Mouse (Mus musculus): ENCODE measurements around the gene Macrod2. TPM values are rescaled to one million over a fixed set of nuclear protein-coding genes. Genes with fewer than 3 reads are reported as not detected.

Macrod2 gene
- polyA plus RNA-seq, 2 experiments = 2.1 to 7.7 TPM

DNA sequence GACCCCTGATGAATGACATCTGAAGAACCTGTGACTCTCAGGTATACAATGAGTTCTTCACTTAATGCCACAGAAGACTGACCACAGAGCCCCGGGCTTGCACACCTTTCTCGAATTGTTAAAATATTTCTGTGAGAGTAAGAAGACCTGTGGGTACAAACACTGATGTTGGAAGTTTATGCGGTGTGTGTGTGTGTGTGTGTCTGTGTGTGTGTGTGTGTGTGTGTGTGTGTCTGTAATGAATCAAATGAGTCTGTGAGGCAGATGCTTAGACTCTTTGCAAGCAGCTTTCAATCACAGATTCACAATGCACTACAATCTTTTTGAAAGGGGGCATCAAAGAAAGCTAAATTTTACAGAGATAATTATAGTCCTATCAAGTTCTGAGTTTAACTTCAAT lies 822.8 kb downstream of the Macrod2 start:
- Histone ChIP-seq H3K4me2 (ENCODE audit: low read depth) (no peak overlapping the region), H3K9ac (replicated peaks) (no peak overlapping the region), H3K36me3 (replicated peaks; ENCODE audit: control insufficient read depth, insufficient read depth, low read depth) (no peaks in the 10 kb centered on the region), H3K27me3 (ENCODE audit: control insufficient read depth, insufficient read depth, low read length) (no peaks in the 10 kb centered on the region), H3K27ac (no peak overlapping the region), H3K4me3 (ENCODE audit: insufficient read depth in 1 of 2, low read depth in 2 of 2, low read length in 2 of 2) (no peak overlapping the region), H3K9me3 (ENCODE audit: control insufficient read depth, low read length) (no peaks in the 10 kb centered on the region), H3K4me1 (replicated peaks; ENCODE audit: control insufficient read depth in 2 of 2, insufficient read depth in 2 of 2, low read length in 1 of 2) (no peaks in the 10 kb centered on the region)
- no peak for TF ChIP-seq EP300 (IDR thresholded peaks at IDR 0.05; ENCODE audit: low read depth)
- no peak for TF ChIP-seq CTCF (IDR thresholded peaks at IDR 0.05; ENCODE audit: low read depth)
- ATAC-seq (ENCODE audit: insufficient read depth) (no peak), DNase-seq (ENCODE audit: low read depth in 3 of 3, low spot score in 3 of 3) (no peak)
- 69% methylated on average over 3 of the region's 3 CpGs for WGBS (ENCODE audit: insufficient replicate concordance)

DNA sequence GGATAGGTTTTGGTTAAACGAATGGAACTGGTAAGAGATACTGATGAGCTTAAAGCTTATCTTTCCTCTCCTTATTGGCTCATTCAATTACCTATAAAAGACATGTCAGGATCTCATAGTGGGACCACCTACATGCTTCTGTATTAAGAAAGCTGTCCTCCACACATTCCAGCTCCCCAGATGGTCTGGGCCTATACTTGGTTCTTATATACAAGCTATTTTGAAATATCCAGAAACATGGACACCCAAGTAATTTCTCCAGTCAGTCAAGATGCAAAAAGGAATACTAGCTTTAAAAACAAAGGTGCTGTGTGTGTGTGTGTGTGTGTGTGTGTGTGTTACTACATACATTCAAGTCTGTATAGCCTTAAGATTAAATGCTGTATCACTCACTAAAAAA lies 833.7 kb downstream of the Macrod2 start:
- no peaks in the 10 kb centered on the region for H3K4me1 ChIP-seq (replicated peaks; ENCODE audit: control insufficient read depth in 2 of 2, insufficient read depth in 2 of 2, low read length in 1 of 2)
- H3K9ac ChIP-seq (replicated peaks) = no peak overlapping the region
- H3K9me3 ChIP-seq (ENCODE audit: control insufficient read depth, low read length) = no peaks in the 10 kb centered on the region
- H3K4me2 ChIP-seq (ENCODE audit: low read depth) = no peak overlapping the region
- 36% methylated on average over 1 of the region's 1 CpGs for WGBS (ENCODE audit: insufficient replicate concordance)
- no peak for DNase-seq (ENCODE audit: low read depth in 3 of 3, low spot score in 3 of 3)
- ATAC-seq (ENCODE audit: insufficient read depth) = no peak
- no peak for TF ChIP-seq CTCF (IDR thresholded peaks at IDR 0.05; ENCODE audit: low read depth)
- no peak for TF ChIP-seq EP300 (IDR thresholded peaks at IDR 0.05; ENCODE audit: low read depth)
- no peak overlapping the region for H3K27ac ChIP-seq
- no peaks in the 10 kb centered on the region for H3K27me3 ChIP-seq (ENCODE audit: control insufficient read depth, insufficient read depth, low read length)
- no peak overlapping the region for H3K4me3 ChIP-seq (ENCODE audit: insufficient read depth in 1 of 2, low read depth in 2 of 2, low read length in 2 of 2)
- H3K36me3 ChIP-seq (replicated peaks; ENCODE audit: control insufficient read depth, insufficient read depth, low read depth) = no peaks in the 10 kb centered on the region

DNA sequence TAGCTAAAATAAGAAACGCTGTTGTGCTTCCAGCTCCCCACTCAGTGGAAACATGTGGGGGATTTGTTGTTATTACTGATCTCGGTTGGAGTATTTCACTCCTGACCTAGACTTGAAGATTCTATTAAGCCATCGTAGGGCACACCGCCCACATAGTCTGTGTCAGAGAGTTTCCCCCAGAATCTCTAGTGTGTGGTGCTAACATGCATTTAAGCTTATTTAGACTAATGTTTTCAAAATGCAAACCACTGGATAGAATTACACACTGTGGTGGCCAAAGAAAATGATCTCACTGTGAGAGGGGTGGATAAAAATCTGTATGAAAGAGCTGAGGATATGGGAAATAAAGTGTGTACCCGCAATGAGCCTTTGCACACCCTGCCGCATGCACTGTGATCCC lies 834.7 kb downstream of the Macrod2 start:
- Histone ChIP-seq H3K4me2 (ENCODE audit: low read depth) (no peak overlapping the region), H3K4me3 (ENCODE audit: insufficient read depth in 1 of 2, low read depth in 2 of 2, low read length in 2 of 2) (no peak overlapping the region), H3K27me3 (ENCODE audit: control insufficient read depth, insufficient read depth, low read length) (no peaks in the 10 kb centered on the region), H3K9me3 (ENCODE audit: control insufficient read depth, low read length) (no peaks in the 10 kb centered on the region), H3K4me1 (replicated peaks; ENCODE audit: control insufficient read depth in 2 of 2, insufficient read depth in 2 of 2, low read length in 1 of 2) (no peaks in the 10 kb centered on the region), H3K9ac (replicated peaks) (no peak overlapping the region), H3K27ac (no peak overlapping the region), H3K36me3 (replicated peaks; ENCODE audit: control insufficient read depth, insufficient read depth, low read depth) (no peaks in the 10 kb centered on the region)
- ATAC-seq (ENCODE audit: insufficient read depth) (no peak), DNase-seq (ENCODE audit: low read depth in 3 of 3, low spot score in 3 of 3) (no peak)
- WGBS (ENCODE audit: insufficient replicate concordance) = 77% methylated on average over 6 of the region's 6 CpGs
- no peak for TF ChIP-seq CTCF (IDR thresholded peaks at IDR 0.05; ENCODE audit: low read depth)
- TF ChIP-seq EP300 (IDR thresholded peaks at IDR 0.05; ENCODE audit: low read depth) = no peak

DNA sequence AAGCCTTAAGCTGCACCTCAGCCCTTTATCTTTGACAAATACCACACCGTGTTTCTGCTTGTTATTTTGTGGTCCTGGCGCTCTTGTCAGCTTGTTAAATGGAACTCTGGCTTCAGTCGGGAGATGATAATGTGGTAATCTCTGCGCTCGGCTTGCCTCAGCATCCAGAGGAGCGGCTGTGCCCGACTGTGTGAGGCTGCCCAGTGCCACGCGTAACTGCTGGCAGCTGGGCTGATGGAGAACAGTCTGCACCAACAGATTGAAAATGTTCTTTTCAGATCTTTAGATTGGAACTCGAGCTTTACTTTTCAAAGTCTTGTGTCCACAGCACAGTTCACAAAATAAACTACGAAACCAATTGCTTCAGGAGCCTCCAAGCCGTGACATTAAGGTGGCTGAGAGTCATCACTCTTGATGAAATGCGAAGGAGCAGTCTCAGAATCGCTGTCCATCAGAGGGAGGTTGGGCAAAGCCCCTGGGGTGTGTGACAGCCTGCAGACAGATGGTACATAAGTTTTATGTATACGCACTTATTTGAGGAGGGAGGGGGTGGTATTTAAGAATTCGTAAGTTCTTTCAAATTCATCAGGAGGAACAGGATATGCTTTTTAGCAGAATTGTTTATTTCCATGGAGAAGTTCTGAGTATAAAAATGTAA lies 836.0 kb downstream of the Macrod2 start:
- TF ChIP-seq EP300 (IDR thresholded peaks at IDR 0.05; ENCODE audit: low read depth) (no peak), CTCF (IDR thresholded peaks at IDR 0.05; ENCODE audit: low read depth) (no peak)
- DNase-seq (ENCODE audit: low read depth in 3 of 3, low spot score in 3 of 3) (no peak), ATAC-seq (ENCODE audit: insufficient read depth) (no peak)
- no peak overlapping the region for H3K4me2 ChIP-seq (ENCODE audit: low read depth)
- H3K27me3 ChIP-seq (ENCODE audit: control insufficient read depth, insufficient read depth, low read length) = no peaks in the 10 kb centered on the region
- no peak overlapping the region for H3K9ac ChIP-seq (replicated peaks)
- H3K27ac ChIP-seq = no peak overlapping the region
- H3K9me3 ChIP-seq (ENCODE audit: control insufficient read depth, low read length) = no peaks in the 10 kb centered on the region
- no peaks in the 10 kb centered on the region for H3K4me1 ChIP-seq (replicated peaks; ENCODE audit: control insufficient read depth in 2 of 2, insufficient read depth in 2 of 2, low read length in 1 of 2)
- no peaks in the 10 kb centered on the region for H3K36me3 ChIP-seq (replicated peaks; ENCODE audit: control insufficient read depth, insufficient read depth, low read depth)
- H3K4me3 ChIP-seq (ENCODE audit: insufficient read depth in 1 of 2, low read depth in 2 of 2, low read length in 2 of 2) = no peak overlapping the region
- 40% methylated on average over 16 of the region's 16 CpGs for whole genome bisulfite sequencing (ENCODE audit: insufficient replicate concordance)

GRCm38 (mm10) chr2:141234306-141234705 lies 839.2 kb downstream of the Macrod2 start:
- TF ChIP-seq EP300 (IDR thresholded peaks at IDR 0.05; ENCODE audit: low read depth) (no peak), CTCF (IDR thresholded peaks at IDR 0.05; ENCODE audit: low read depth) (no peak)
- Histone ChIP-seq H3K9ac (replicated peaks) (no peak overlapping the region), H3K27ac (no peak overlapping the region), H3K4me1 (replicated peaks; ENCODE audit: control insufficient read depth in 2 of 2, insufficient read depth in 2 of 2, low read length in 1 of 2) (no peaks in the 10 kb centered on the region), H3K4me3 (ENCODE audit: insufficient read depth in 1 of 2, low read depth in 2 of 2, low read length in 2 of 2) (no peak overlapping the region), H3K36me3 (replicated peaks; ENCODE audit: control insufficient read depth, insufficient read depth, low read depth) (no peaks in the 10 kb centered on the region), H3K9me3 (ENCODE audit: control insufficient read depth, low read length) (no peaks in the 10 kb centered on the region), H3K4me2 (ENCODE audit: low read depth) (no peak overlapping the region), H3K27me3 (ENCODE audit: control insufficient read depth, insufficient read depth, low read length) (no peaks in the 10 kb centered on the region)
- ATAC-seq (ENCODE audit: insufficient read depth) (no peak), DNase-seq (ENCODE audit: low read depth in 3 of 3, low spot score in 3 of 3) (no peak)
- 64% methylated on average over 8 of the region's 8 CpGs for WGBS (ENCODE audit: insufficient replicate concordance)
